In genomic region chr11:62920743-62921050, GRCm38 (mm10) we compare ENCODE assay signal across 7 mouse cellular contexts. TPM values are rescaled to one million over a fixed set of nuclear protein-coding genes. Genes with fewer than 3 reads are reported as not detected.
DNase-seq lines count a peak whose midpoint lies in the region; ATAC-seq lines count a peak whose summit lies in the region.

No protein-coding gene starts in this region.

- no peak overlapping the region for H3K9ac ChIP-seq in liver, embryonic 12.5 days
- H3K9ac ChIP-seq in liver, embryonic 11.5 days (ENCODE audit: low read depth, low read length), result no peak overlapping the region
- no peak overlapping the region for H3K9ac ChIP-seq in forebrain, embryonic 14.5 days (ENCODE audit: low read length)
- no peak overlapping the region for H3K9ac ChIP-seq in intestine, embryonic 16.5 days (ENCODE audit: low read depth, low read length)
- H3K9ac ChIP-seq in neural tube, embryonic 15.5 days (replicated peaks), result no peak overlapping the region

- H3K27me3 ChIP-seq in liver, embryonic 12.5 days (replicated peaks), result peaks cover 19% of the 10 kb centered on the region; the same call in 1 of the 2 replicates
- no peaks in the 10 kb centered on the region for H3K27me3 ChIP-seq in liver, embryonic 11.5 days (replicated peaks; ENCODE audit: control insufficient read depth, insufficient read depth, low read length)
- H3K27me3 ChIP-seq in forebrain, embryonic 14.5 days (replicated peaks; ENCODE audit: control insufficient read depth, insufficient read depth, low read length), result no peaks in the 10 kb centered on the region
- H3K27me3 ChIP-seq in intestine, embryonic 16.5 days (replicated peaks; ENCODE audit: control insufficient read depth, insufficient read depth, low read length), result no peaks in the 10 kb centered on the region
- H3K27me3 ChIP-seq in neural tube, embryonic 15.5 days (replicated peaks), result no peaks in the 10 kb centered on the region

- 28% methylated on average over 6 of the region's 6 CpGs for WGBS in liver, embryonic 12.5 days (ENCODE audit: insufficient replicate concordance)
- WGBS in liver, embryonic 11.5 days, result 26% methylated on average over 6 of the region's 6 CpGs
- WGBS in forebrain, embryonic 14.5 days, result 31% methylated on average over 6 of the region's 6 CpGs
- WGBS in intestine, embryonic 16.5 days, result 17% methylated on average over 6 of the region's 6 CpGs
- WGBS in neural tube, embryonic 15.5 days, result 18% methylated on average over 6 of the region's 6 CpGs

- H3K27ac ChIP-seq in liver, embryonic 12.5 days, result no peak overlapping the region
- no peak overlapping the region for H3K27ac ChIP-seq in liver, embryonic 11.5 days (ENCODE audit: low read depth, low read length)
- no peak overlapping the region for H3K27ac ChIP-seq in forebrain, embryonic 14.5 days (ENCODE audit: low read depth, low read length)
- no peak overlapping the region for H3K27ac ChIP-seq in intestine, embryonic 16.5 days (ENCODE audit: low read length)
- H3K27ac ChIP-seq in neural tube, embryonic 15.5 days (replicated peaks), result 0 out of 2 replicates have a peak overlapping the region, but pooled peaks have one; percentile 37

- H3K4me1 ChIP-seq in liver, embryonic 12.5 days, result no peaks in the 10 kb centered on the region
- H3K4me1 ChIP-seq in liver, embryonic 11.5 days (replicated peaks; ENCODE audit: control insufficient read depth, insufficient read depth, low read length), result peaks cover 4% of the 10 kb centered on the region; the same call in 1 of the 2 replicates
- no peaks in the 10 kb centered on the region for H3K4me1 ChIP-seq in forebrain, embryonic 14.5 days (ENCODE audit: control insufficient read depth, insufficient read depth, low read length)
- H3K4me1 ChIP-seq in intestine, embryonic 16.5 days (ENCODE audit: control insufficient read depth, insufficient read depth, low read length), result peaks cover 2% of the 10 kb centered on the region; the same call in 1 of the 2 replicates
- H3K4me1 ChIP-seq in neural tube, embryonic 15.5 days, result peaks cover 14% of the 10 kb centered on the region; the same call in 1 of the 2 replicates

- DNase-seq in liver, embryonic 11.5 days (ENCODE audit: low spot score), result no peak
- DNase-seq in forebrain, embryonic 14.5 days (ENCODE audit: low spot score), result no peak
- no peak for DNase-seq in cerebellum, adult 11 months
- no peak for DNase-seq in left cerebral cortex, adult 9 months (ENCODE audit: low spot score in 2 of 2)

- H3K9me3 ChIP-seq in liver, embryonic 12.5 days (replicated peaks), result no peaks in the 10 kb centered on the region
- H3K9me3 ChIP-seq in liver, embryonic 11.5 days (ENCODE audit: control insufficient read depth, low read length), result no peaks in the 10 kb centered on the region
- H3K9me3 ChIP-seq in forebrain, embryonic 14.5 days (replicated peaks; ENCODE audit: control insufficient read depth, low read length), result no peaks in the 10 kb centered on the region
- no peaks in the 10 kb centered on the region for H3K9me3 ChIP-seq in intestine, embryonic 16.5 days (ENCODE audit: control insufficient read depth, low read length)
- H3K9me3 ChIP-seq in neural tube, embryonic 15.5 days (replicated peaks), result no peaks in the 10 kb centered on the region

- ATAC-seq in liver, embryonic 12.5 days, result no peak
- ATAC-seq in liver, embryonic 11.5 days (replicated peaks; ENCODE audit: low FRiP score), result no peak
- no peak for ATAC-seq in forebrain, embryonic 14.5 days
- ATAC-seq in intestine, embryonic 16.5 days, result no peak
- ATAC-seq in neural tube, embryonic 15.5 days (ENCODE audit: low FRiP score), result no peak

- no peak overlapping the region; the same call in 1 of the 2 replicates for H3K4me3 ChIP-seq in liver, embryonic 12.5 days
- H3K4me3 ChIP-seq in liver, embryonic 11.5 days (ENCODE audit: low read depth, low read length), result no peak overlapping the region
- H3K4me3 ChIP-seq in forebrain, embryonic 14.5 days (ENCODE audit: low read depth, low read length), result 0 out of 2 replicates have a peak overlapping the region, but pooled peaks have one; percentile 11
- H3K4me3 ChIP-seq in intestine, embryonic 16.5 days (ENCODE audit: low read length), result no peak overlapping the region
- peak overlapping the region; percentile 35 for H3K4me3 ChIP-seq in neural tube, embryonic 15.5 days (replicated peaks)

- peak overlapping the region; percentile 50 for H3K4me2 ChIP-seq in liver, embryonic 12.5 days
- no peak overlapping the region for H3K4me2 ChIP-seq in liver, embryonic 11.5 days
- peak overlapping the region; percentile 27; the same call in 1 of the 2 replicates for H3K4me2 ChIP-seq in forebrain, embryonic 14.5 days (ENCODE audit: low read length)
- H3K4me2 ChIP-seq in intestine, embryonic 16.5 days (ENCODE audit: low read depth, low read length), result peak overlapping the region; percentile 5
- H3K4me2 ChIP-seq in neural tube, embryonic 15.5 days, result peak overlapping the region; percentile 48

- H3K36me3 ChIP-seq in liver, embryonic 12.5 days, result no peaks in the 10 kb centered on the region
- H3K36me3 ChIP-seq in liver, embryonic 11.5 days (ENCODE audit: control insufficient read depth, insufficient read depth, low read length), result no peaks in the 10 kb centered on the region
- no peaks in the 10 kb centered on the region for H3K36me3 ChIP-seq in forebrain, embryonic 14.5 days (ENCODE audit: control insufficient read depth, insufficient read depth, low read length)
- no peaks in the 10 kb centered on the region for H3K36me3 ChIP-seq in intestine, embryonic 16.5 days (ENCODE audit: control insufficient read depth, insufficient read depth, low read length)
- no peaks in the 10 kb centered on the region for H3K36me3 ChIP-seq in neural tube, embryonic 15.5 days

RNA-seq across cellular contexts. Expression of gene Cdrt4, which starts 30.3 kb away (rescaled TPM):
- not detected in 2 replicates for polyA plus RNA-seq in liver, embryonic 12.5 days (2016; fragmentation: Nextera tagmentation; extraction: Ambion mirVana)
- polyA plus RNA-seq in liver, embryonic 11.5 days (2014; fragmentation: Nextera tagmentation; extraction: Ambion mirVana), result 0.26 TPM in 1 of 2 replicates, not detected in the other
- not detected in 2 replicates for polyA plus RNA-seq in forebrain, embryonic 14.5 days (2014; fragmentation: Nextera tagmentation; extraction: Ambion mirVana)
- polyA plus RNA-seq in intestine, embryonic 16.5 days (2015; fragmentation: Nextera tagmentation; extraction: Ambion mirVana), result 0.33 TPM in 1 of 2 replicates, not detected in the other
- not detected in 2 replicates for polyA plus RNA-seq in neural tube, embryonic 15.5 days (2015; fragmentation: Nextera tagmentation; extraction: Ambion mirVana)

RNA-seq across cellular contexts. Expression of gene Tvp23b, which starts 41.4 kb away (rescaled TPM):
- polyA plus RNA-seq in liver, embryonic 12.5 days (2016; fragmentation: Nextera tagmentation; extraction: Ambion mirVana), result 32.2 and 35.0 TPM in 2 replicates
- polyA plus RNA-seq in liver, embryonic 11.5 days (2014; fragmentation: Nextera tagmentation; extraction: Ambion mirVana), result 49.1 and 53.7 TPM in 2 replicates
- 55.7 and 61.1 TPM in 2 replicates for polyA plus RNA-seq in forebrain, embryonic 14.5 days (2014; fragmentation: Nextera tagmentation; extraction: Ambion mirVana)
- 89.8 and 90.2 TPM in 2 replicates for polyA plus RNA-seq in intestine, embryonic 16.5 days (2015; fragmentation: Nextera tagmentation; extraction: Ambion mirVana)
- polyA plus RNA-seq in neural tube, embryonic 15.5 days (2015; fragmentation: Nextera tagmentation; extraction: Ambion mirVana), result 54.0 and 55.4 TPM in 2 replicates

Comparison
In these comparisons a context has a peak if more than half of its experiments do, and no peak if none do; other contexts are left out.
1. H3K4me3 ChIP-seq: peak in forebrain, embryonic 14.5 days (single experiment) and neural tube, embryonic 15.5 days (single experiment); none in liver, embryonic 12.5 days (single experiment), liver, embryonic 11.5 days (single experiment) and intestine, embryonic 16.5 days (single experiment).